Mouse (Mus musculus): ENCODE data around the gene Mrps10.

GRCm38 (mm10) chr17:47376779-47377280, 8.1 kb downstream of the Mrps10 start:
- TF ChIP-seq CTCF (IDR thresholded peaks at IDR 0.05; ENCODE audit: low read depth, low read length) (no peak), POLR2A (IDR thresholded peaks at IDR 0.05; ENCODE audit: insufficient read depth, low read length) (no peak), EP300 (IDR thresholded peaks at IDR 0.05; ENCODE audit: insufficient read depth, low read depth, low read length) (no peak)

Data from ES-Bruce4 (cell line).